Mouse (Mus musculus): ENCODE measurements at regions not wholly inside any gene's neighbourhood (a gene's known extent, or its start where the extent isn't known, plus 50 kb on each side); places are given as distances from the start of the nearest gene placed in this dataset.

DNA sequence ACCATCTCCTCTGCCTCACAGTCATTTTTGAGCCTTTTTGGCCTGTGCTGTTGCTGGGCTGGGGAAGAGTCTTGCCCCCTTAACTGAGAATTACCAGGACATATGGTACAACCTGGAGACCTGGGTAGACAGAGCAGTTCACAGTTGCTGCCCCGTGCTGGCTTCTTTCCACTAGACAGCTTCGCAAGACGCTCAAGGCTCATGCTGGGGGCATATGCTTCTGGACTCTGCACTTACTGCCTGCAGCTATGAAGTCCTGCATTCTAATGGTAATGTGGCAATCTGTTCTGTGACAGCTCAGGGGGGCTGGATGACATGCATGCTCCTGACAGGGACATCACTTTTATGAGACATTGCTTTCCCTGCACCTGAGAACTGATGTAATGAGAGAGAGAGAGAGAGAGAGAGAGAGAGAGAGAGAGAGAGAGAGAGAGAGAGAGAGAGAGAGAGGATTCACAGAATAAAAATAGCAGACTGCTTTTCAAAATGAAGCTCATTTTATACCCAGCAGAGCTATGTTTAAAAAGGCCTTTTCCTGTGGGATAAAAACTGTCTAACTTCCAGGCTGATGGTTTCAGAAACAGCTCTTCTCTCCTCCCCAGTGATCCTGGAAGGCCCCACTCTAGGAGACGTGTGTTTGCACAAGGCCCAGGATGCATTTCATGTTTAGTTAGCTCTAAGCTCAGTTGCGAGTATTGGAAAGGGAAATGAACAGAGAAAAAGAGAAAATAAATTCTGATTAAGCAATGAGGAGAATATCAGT, 405.5 kb downstream of the Sox11 start:
- intact Hi-C loops (cut with DNase I), result no loop called here
- no peak for DNase-seq (ENCODE audit: low spot score in 2 of 2)

DNA sequence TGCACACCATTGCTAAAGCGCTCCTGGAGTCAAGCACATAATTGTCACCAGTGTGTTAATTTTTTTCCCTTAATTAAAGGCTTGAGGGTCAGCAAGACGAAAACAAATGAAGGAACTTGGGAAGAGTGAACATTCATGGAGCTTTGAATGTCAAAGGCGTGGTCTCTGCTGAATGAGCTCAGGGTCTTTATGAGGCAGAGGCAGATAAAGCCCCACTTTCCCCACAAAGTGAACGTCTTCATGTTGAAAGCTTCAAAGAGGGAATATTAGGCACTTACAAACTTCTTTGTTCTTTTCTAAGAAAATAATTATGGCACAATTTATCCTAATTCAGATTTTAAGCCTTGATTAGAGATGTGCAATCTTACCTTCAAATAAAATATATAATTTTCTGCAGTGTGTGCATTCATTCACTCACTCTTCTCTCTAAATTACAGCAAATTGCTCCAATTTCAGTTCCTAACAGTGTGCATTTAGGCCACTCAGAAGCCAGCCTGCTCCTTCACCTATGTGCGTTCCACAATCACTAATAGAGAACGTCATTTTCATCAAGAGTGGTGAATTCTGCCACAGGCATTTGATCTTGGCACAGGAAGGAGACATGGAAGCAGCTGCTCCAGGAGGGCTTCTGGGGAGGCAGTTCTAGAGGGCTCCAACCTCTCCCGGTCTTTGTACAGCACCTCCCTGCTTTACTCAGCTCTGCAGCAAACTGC, 412.1 kb downstream of the Sox11 start:
- intact Hi-C loops (cut with DNase I), result no loop called here
- DNase-seq (ENCODE audit: low spot score in 2 of 2), result no peak

DNA sequence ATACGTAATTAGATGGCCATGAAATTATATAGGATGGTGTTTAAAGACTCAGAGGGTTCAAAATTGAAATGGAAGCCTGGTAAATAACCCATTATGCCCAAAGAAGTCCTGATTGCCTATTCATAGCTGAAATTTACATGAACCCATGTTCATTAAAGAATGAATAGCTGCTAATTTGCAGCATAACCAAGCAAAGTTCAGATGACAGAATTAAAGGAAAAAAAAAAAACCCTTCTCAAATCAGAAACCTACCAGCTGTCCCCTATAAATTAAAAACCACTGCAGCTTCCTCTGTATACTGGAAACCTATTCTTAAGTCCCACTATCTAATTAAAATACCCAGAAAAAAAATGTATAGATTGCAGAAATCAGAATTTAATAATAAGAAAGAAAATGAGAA, 436.2 kb downstream of the Sox11 start:
- DNase-seq (ENCODE audit: low spot score in 2 of 2), result no peak
- intact Hi-C loops (cut with DNase I), result no loop called here

DNA sequence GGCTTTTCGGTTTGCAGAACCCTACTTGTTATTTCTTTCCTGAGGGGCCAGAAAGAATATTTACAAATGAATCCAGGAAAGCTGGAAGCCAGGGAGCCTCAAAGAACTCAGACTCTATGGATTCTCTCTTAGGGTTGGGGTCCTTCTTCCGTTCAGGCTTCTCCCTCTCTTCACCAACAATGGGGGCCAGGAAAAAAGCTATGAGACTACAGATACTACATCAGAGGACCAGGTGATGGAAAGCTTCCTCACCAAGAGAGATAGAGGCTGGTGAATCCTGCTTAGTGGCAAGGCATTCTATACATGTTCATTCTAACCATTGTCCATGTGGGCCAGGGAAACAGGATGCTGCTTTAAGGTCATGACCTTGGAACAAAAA, 434.9 kb downstream of the Cmpk2 start:
- no peak for DNase-seq (ENCODE audit: low spot score in 2 of 2)
- intact Hi-C loops (cut with DNase I), result no loop called here

DNA sequence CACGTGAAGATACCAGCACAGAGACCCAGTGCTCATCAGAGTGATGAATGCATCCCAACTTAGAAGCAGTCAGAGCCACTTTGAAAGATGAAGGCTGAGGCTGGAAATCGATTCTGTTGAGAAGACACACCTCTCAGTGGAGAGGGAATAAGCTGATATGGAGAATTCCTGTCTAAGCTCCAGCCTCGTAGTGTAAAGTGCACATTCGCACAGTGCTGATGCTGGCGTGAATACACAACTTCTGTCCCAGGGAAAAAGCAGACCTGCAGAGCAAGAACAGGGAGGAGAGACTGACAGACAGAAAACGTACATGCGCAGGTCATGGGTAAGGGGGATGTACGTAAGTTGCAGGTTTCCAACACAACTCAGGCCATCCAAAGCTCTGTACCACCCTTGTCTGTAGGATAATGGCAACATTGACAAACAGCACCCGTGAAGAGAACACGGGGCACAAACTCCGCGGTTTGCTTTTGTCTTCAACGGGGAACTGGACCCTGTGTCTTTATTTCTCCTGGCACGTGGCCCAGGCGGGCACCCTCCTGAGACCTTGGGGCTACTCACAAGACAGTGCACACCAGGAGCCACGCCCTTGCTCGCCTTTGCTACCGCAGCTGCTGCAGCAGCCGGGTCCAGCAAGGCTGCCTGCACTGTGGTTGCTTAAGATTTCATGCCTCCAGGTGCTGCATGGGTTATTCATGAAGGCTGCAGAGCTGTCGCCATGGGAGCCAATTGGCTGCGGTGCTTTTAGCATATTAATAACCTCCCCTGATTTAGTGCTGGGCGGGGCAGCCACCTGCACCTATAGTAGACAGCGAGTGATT, 434.3 kb downstream of the Cmpk2 start:
- intact Hi-C loops (cut with DNase I), result no loop called here
- peak; percentile 29 to 36 for DNase-seq (ENCODE audit: low spot score in 2 of 2)

DNA sequence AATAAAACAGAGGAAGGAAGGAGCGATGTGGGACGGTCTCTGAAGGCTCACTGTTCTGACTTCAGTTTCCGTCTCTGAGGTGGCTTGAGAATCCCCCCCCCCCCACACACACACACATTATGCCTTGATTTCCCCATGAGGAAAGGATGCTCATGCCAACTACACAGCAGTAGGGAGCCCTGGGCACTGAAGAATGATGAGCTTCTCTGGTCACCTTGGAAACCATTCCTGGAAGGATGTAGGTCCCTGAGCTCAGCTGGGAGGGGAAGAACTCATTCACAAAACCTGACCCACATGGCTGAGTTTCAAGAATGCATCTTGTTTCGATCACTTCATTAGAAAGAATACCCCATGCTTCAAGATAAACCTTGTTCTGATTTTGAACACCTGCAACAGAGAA, 422.2 kb downstream of the Cmpk2 start:
- intact Hi-C loops (cut with DNase I), result no loop called here
- no peak for DNase-seq (ENCODE audit: low spot score in 2 of 2)

DNA sequence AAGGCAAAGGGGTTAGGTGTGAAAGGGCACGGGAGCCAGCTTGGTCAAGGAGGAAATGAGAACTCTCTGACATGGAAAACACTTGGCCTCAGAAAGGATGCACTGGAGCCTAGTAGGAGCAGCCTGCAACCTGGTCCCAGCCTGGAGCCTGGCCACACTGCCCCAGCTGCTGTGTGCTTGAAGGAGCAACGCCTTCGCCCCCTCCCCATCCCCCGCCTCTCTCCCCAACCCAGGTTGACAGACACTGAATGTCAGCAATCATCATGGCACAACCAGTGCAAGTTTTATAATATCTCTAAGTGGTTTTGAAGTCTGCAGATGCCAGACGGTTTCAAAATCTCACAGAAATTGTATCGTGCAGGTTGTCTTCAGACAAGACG, 417.6 kb downstream of the Cmpk2 start:
- intact Hi-C loops (cut with DNase I), result loop anchor here (10.0 kb wide), 1 partner anchor 448 kb away; no protein-coding TSS in a partner anchor
- DNase-seq (ENCODE audit: low spot score in 2 of 2), result no peak

DNA sequence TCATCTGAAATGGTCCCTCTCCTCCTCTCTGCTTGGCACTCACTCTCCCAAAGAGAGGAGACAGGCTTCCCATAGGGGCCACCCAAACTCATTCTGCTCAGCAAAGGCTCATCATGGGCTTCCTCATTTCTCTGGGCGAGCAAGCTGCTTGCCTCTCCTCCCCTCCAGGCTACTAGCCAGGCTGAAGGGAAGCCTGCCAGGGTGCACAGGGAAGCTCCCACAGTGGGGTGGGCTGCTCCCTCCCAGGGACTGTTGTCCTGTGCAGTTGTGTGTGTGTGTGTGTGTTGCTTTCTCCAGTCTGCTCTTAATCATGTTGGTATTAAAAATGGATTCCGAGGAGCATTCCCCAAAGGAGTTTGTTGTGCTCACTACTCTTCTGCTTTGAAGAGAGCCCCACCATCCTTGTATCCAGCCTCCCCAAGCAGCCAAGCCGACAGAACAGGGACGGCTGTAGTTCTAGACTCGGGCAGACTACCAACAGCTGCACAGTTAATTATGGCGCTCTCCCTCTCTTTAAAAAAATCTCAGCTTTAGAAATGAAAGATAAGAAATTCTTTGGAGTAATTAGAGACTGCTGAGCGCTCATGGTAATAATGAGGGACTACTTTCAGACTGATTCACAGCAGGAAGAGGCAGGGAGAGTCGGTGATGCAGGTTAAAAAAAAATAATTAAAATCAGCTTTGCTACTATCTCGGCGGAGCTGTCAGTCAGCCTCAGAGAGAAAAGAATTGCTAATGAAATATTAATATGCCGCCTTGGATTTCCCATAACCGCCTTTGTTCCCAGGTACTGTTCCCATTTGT, 417.0 kb downstream of the Cmpk2 start:
- intact Hi-C loops (cut with DNase I), result loop anchor here (10.0 kb wide), 1 partner anchor 449 kb away; no protein-coding TSS in a partner anchor
- peak; percentile 25 to 50 for DNase-seq (ENCODE audit: low spot score in 2 of 2)

DNA sequence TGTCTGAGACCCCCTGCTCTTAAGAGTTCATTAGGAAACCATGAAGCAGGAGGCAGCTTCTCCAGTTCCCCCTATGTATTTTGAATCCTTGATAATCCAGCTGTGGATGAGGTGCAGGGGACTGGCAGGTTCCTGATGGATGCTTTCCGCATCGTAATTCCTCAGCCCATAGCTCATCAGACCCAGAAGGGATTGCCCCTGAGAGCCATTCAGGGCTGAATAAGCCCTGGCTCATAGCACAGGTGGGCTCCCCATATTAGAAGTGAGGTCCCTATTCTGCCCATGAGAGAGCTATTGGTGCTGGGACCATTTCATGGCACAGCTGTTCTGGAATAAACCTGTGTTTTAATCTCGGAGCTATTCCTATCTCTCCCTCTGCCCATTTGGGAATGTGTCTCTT, 416.1 kb downstream of the Cmpk2 start:
- intact Hi-C loops (cut with DNase I), result loop anchor here (10.0 kb wide), 1 partner anchor 450 kb away; no protein-coding TSS in a partner anchor
- DNase-seq (ENCODE audit: low spot score in 2 of 2), result no peak

DNA sequence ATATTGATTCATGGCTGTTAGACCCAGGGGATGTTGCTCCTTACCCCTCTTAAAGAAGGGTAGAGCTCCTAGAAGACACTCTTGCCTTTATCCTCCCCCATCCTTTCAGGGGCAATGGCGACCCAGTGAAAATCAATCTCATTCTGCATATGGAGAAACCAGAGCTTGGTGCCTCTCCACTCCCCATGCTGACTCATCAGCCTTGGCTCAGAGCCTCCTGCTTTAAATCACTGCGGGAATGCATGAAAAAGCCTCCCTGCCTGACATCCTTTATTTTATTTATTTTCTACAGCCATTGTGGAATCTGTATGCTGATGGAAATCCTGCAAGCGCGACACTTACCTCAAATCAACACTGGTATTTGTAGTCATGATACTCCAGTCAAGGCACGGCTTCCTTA, 415.2 kb downstream of the Cmpk2 start:
- intact Hi-C loops (cut with DNase I), result loop anchor here (10.0 kb wide), 1 partner anchor 451 kb away; no protein-coding TSS in a partner anchor
- peak; percentile 69 to 86 for DNase-seq (ENCODE audit: low spot score in 2 of 2)

DNA sequence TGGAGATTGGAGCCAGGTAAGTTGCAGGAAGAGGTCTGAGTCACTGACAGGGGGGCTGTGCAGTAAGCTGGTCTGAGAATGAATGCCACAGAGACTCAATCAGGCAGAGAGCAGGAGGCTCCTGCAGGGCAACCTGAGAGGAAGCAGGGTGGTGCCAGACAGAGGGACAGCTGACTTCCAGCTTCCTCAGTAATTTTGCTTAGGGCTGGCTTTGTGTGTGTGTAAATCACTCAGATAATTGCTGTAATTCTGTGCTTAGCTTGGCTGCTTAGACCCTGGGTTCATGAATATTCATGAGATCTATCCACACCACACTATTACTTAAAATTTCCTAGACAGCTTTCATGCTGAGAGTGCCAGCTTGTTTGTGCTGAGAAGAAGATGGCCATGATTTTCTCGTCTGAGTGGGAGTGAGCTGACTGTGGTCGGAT, 408.7 kb downstream of the Cmpk2 start:
- DNase-seq (ENCODE audit: low spot score in 2 of 2), result peak in 1 of 2 experiments; percentile 75
- intact Hi-C loops (cut with DNase I), result no loop called here

DNA sequence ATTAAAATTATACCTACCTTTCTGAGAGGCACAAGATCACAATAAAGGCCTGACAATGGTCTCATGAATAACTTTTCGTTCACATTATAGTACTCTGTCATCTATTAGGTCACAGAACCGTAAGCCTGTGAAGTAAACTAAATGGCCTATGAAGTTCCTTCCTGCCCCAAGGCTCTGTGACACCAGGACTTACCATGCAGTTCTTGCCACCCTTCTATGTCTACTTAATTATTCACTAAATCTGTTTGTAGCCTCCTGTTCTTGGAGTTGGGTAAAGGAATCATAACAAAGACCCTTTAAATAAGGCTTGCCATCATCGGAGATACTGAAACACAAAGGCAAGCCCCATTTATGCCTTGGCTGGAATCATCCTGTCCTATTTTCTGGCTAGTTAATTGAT, 408.3 kb downstream of the Cmpk2 start:
- DNase-seq (ENCODE audit: low spot score in 2 of 2), result no peak
- intact Hi-C loops (cut with DNase I), result no loop called here

DNA sequence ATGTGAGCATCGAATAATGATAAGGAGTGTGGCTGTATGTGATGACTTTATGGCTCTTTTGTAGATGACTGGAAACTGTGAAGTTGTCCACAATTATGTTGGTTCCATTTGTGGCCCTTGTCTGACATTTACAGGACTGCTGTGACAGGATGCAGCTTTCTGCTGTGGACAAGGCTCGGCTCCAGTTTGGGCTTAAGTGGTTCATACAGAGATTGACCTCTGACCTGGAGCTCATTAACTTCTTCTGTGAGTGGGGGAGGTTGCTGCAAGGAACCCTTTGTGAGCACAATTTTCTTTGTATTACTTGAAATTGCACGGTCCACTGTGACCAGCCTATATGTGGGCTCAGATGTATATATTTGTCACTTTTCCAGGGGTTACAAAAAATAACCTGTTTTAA, 403.5 kb downstream of the Cmpk2 start:
- intact Hi-C loops (cut with DNase I), result no loop called here
- no peak for DNase-seq (ENCODE audit: low spot score in 2 of 2)

DNA sequence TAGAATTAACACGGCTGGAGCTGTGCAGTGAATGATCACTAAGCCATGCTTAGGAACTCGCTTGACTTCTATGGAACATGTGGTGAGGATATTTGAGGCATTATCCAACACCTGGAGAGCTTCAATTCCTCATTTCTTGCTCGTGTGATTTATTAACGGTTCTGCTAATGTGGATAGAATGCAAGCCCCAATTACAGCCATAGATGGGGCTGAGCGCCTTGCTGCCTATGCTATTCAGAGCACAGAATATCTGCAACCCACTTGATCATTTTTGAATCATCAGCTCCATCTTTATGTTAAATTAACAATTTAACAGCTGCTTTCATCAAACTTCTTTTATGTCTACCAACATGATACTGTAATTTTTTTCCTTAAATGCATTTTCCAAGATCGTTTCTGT, 398.7 kb downstream of the Cmpk2 start:
- intact Hi-C loops (cut with DNase I), result no loop called here

DNA sequence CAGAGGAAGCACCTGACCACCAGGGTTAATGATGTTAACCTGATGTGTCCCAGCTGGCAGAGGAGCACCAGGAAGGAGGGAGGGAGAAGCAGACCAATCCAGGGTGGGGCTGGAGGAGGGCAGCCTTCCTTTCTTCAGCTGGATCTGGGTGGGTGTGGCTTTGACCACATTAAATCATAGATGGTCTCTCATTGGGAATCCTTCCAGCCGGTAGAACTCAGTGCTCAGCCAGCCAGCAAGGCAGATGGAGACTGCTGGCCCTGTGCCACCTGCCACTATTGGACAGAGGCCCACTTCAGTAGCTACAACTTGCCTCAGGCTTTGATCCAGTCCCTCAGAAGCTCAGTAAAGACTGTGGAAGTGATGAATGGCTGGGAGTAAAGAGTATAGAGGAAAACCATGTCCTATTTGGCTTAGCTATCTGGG, 386.1 kb downstream of the Cmpk2 start:
- DNase-seq (ENCODE audit: low spot score in 2 of 2), result peak; percentile 62 to 76
- intact Hi-C loops (cut with DNase I), result no loop called here

More for the DNA sequence above, 398.7 kb downstream of the Cmpk2 start:
- DNase-seq (ENCODE audit: low spot score in 2 of 2), result no peak

DNA sequence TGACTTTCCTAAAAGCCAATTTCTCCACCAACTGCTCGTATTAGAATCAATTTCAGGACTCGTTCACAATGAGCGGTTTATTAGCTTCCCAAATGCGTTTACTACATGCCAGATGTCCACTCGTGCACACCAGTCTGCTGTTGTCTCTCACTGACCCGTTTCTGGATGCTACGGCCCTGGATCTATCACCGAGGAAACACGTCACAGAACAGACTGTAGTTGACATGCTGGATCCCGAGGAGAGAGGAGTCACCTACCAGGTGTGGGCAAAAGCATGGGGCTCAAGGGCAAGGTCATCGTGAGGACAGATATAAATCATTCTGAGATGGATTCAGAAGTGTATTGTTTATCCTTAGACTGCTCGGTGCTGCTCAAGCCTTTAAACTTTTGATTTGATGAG, 375.9 kb downstream of the Cmpk2 start:
- intact Hi-C loops (cut with DNase I), result no loop called here
- DNase-seq (ENCODE audit: low spot score in 2 of 2), result no peak

DNA sequence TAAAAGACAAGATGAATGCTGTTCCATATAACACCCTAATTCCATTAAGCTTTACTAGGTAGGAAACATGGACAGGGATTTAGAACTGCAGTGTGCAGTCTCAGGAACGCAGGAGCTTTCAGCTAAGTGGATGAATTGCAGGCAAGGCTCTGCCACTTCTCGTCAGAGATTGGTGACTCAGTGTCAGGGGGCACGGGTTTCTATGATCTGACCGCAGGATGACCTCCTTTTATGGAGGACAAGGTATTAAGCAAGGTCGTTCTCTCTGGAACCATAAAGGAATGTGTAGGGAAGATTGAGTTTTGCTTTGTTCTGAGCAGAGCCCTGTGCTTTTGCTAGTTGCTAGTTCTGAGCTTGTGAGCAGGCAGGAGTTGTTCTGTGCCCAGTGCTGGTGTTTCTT, 373.7 kb downstream of the Cmpk2 start:
- intact Hi-C loops (cut with DNase I), result no loop called here

DNA sequence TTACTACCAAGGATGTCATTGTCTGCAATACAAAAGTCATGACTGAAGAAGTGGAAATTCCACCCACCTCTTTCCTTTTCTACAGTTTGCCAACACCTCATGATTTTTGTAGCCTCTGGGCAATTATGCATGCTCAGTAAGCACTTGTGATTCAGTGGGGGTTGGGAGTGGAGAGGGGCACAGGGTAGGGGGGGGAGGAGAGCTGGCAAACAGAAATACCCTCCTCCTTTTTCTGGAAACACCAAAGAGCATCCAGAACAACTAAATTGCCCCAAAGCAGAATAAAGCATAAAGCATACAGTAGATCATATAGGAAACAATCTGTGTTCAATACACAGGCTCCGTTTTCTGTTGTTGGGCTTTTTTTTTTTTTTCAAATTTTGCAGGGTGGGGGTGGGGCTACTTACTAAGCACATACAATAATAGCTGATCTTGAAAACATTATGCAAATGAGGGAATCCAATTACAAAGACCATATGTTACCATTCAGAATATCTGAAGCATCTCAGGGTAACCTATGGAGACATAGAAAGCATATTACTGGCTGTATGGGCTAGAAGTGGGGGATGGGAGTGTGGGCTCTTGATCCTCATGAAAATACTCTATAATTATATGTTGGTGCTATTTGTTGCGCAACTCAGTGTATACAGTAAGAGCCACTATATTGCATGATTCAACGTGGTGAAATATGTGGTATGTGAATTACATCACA, 352.4 kb downstream of the Cmpk2 start:
- intact Hi-C loops (cut with DNase I), result no loop called here
- no peak for DNase-seq (ENCODE audit: low spot score in 2 of 2)

More for the DNA sequence above, 373.7 kb downstream of the Cmpk2 start:
- DNase-seq (ENCODE audit: low spot score in 2 of 2), result no peak

DNA sequence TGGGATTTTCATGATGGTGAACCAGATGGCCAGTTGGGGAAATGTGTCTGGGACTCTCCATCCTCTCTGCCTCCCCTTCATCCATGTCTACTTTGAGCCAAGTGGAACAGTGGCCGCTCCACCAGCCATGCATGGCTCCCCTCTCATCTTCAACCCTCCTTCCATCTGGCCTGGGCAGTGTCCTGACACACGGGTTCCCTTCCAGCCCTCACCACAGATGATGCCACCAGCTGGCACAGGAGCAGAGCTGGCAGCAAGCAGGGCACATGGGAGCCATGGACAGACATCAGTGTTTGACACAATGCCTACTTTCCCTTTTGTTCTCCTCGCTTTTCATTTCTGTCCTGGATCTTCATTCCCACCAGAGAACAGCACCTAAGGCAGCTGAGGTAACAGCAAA, 348.9 kb downstream of the Cmpk2 start:
- intact Hi-C loops (cut with DNase I), result no loop called here
- no peak for DNase-seq (ENCODE audit: low spot score in 2 of 2)
